In the genomic region with DNA sequence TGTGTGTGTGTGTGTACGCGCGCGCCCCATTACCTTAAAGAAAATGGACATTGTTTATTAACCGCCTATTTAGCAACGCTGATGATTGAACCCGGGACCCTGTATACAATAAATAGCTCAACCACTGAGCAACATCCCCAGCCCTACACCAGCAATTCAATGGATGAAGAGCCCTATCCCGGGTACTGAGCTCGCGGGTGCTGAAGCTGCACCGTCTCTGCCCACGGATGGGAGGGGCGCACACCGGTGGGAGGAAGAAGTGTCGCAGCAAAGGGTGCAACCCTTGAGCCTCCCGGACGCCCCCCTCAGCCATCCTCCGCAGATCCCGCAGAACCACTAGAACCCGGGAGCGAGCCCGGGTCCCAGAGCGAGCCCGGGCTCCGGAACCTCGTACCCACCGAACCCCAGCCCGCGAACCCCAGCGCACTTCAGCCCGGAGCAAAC, we compare ENCODE assay signal across 8 mouse cellular contexts. TPM values are rescaled to one million over a fixed set of nuclear protein-coding genes. Genes with fewer than 3 reads are reported as not detected.
DNase-seq lines count a peak whose midpoint lies in the region; ATAC-seq and TF ChIP-seq lines count a peak whose summit lies in the region.

No protein-coding gene starts in this region.

- peak; percentile 37; the same call in 1 of the 2 replicates for ATAC-seq in embryonic facial prominence, embryonic 12.5 days (ENCODE audit: insufficient number of reproducible peaks, insufficient read depth, low FRiP score, low TSS enrichment)
- ATAC-seq in intestine, embryonic 16.5 days = peak; percentile 72
- peak; percentile 89 for ATAC-seq in midbrain, embryonic 15.5 days (replicated peaks)

- H3K4me3 ChIP-seq in MEL (ENCODE audit: control insufficient read depth in 1 of 2, insufficient read depth in 1 of 2, low read depth in 2 of 2, low read length in 2 of 2) = peak overlapping the region; percentile 77 to 78
- H3K4me3 ChIP-seq in embryonic facial prominence, embryonic 12.5 days = peak overlapping the region; percentile 72
- H3K4me3 ChIP-seq in intestine, embryonic 16.5 days (ENCODE audit: low read length) = peak overlapping the region; percentile 80
- peak overlapping the region; percentile 83 for H3K4me3 ChIP-seq in midbrain, embryonic 15.5 days

- WGBS in embryonic facial prominence, embryonic 12.5 days = 2% methylated on average over 30 of the region's 31 CpGs
- under 1% methylated on average over 30 of the region's 31 CpGs for WGBS in intestine, embryonic 16.5 days
- WGBS in midbrain, embryonic 15.5 days = under 1% methylated on average over 31 of the region's 31 CpGs

- H3K27ac ChIP-seq in MEL (ENCODE audit: control insufficient read depth, low read depth, low read length) = peak overlapping the region; percentile 67
- H3K27ac ChIP-seq in embryonic facial prominence, embryonic 12.5 days = peak overlapping the region; percentile 70; the same call in 1 of the 2 replicates
- H3K27ac ChIP-seq in intestine, embryonic 16.5 days (ENCODE audit: low read length) = peak overlapping the region; percentile 72
- peak overlapping the region; percentile 92 for H3K27ac ChIP-seq in midbrain, embryonic 15.5 days

- no peaks in the 10 kb centered on the region for H3K27me3 ChIP-seq in MEL (ENCODE audit: control insufficient read depth in 1 of 2, insufficient read depth in 2 of 2, low read length in 2 of 2)
- peaks cover 16% of the 10 kb centered on the region for H3K27me3 ChIP-seq in embryonic facial prominence, embryonic 12.5 days
- no peaks in the 10 kb centered on the region; the same call in 1 of the 2 replicates for H3K27me3 ChIP-seq in intestine, embryonic 16.5 days (replicated peaks; ENCODE audit: control insufficient read depth, insufficient read depth, low read length)
- H3K27me3 ChIP-seq in midbrain, embryonic 15.5 days (replicated peaks) = 0 out of 2 replicates have a peak, but pooled peaks cover 5% of the 10 kb centered on the region

- H3K36me3 ChIP-seq in MEL (ENCODE audit: control insufficient read depth in 1 of 2, insufficient read depth in 2 of 2, low read length in 2 of 2) = peaks cover 6 to 18% of the 10 kb centered on the region in 2 experiments
- no peaks in the 10 kb centered on the region for H3K36me3 ChIP-seq in embryonic facial prominence, embryonic 12.5 days
- no peaks in the 10 kb centered on the region for H3K36me3 ChIP-seq in intestine, embryonic 16.5 days (ENCODE audit: control insufficient read depth, insufficient read depth, low read length)
- H3K36me3 ChIP-seq in midbrain, embryonic 15.5 days (replicated peaks) = no peaks in the 10 kb centered on the region

- no peak; a peak in 1 of 4 replicates for TF ChIP-seq POLR2A in MEL (IDR thresholded peaks at IDR 0.05; ENCODE audit: control insufficient read depth in 1 of 2, insufficient read depth in 1 of 2, low read depth in 1 of 2, low read length in 2 of 2, poor library complexity in 1 of 2)

- TF ChIP-seq RAD21 in MEL (IDR thresholded peaks at IDR 0.05; ENCODE audit: low read depth, low read length) = no peak

- H3K4me2 ChIP-seq in embryonic facial prominence, embryonic 12.5 days (replicated peaks) = peak overlapping the region; percentile 85
- peak overlapping the region; percentile 92 for H3K4me2 ChIP-seq in intestine, embryonic 16.5 days (ENCODE audit: low read depth, low read length)
- H3K4me2 ChIP-seq in midbrain, embryonic 15.5 days = peak overlapping the region; percentile 80

- H3K9me3 ChIP-seq in MEL (replicated peaks; ENCODE audit: insufficient read depth, low read length) = no peaks in the 10 kb centered on the region
- no peaks in the 10 kb centered on the region for H3K9me3 ChIP-seq in embryonic facial prominence, embryonic 12.5 days
- H3K9me3 ChIP-seq in intestine, embryonic 16.5 days (ENCODE audit: control insufficient read depth, low read length) = no peaks in the 10 kb centered on the region
- no peaks in the 10 kb centered on the region for H3K9me3 ChIP-seq in midbrain, embryonic 15.5 days

- peaks cover 6% of the 10 kb centered on the region in 2 experiments for H3K4me1 ChIP-seq in MEL (ENCODE audit: control insufficient read depth in 1 of 2, insufficient read depth in 2 of 2, low read length in 2 of 2)
- 0 out of 2 replicates have a peak, but pooled peaks cover 3% of the 10 kb centered on the region for H3K4me1 ChIP-seq in embryonic facial prominence, embryonic 12.5 days
- no peaks in the 10 kb centered on the region for H3K4me1 ChIP-seq in intestine, embryonic 16.5 days (ENCODE audit: control insufficient read depth, insufficient read depth, low read length)
- peaks cover 11% of the 10 kb centered on the region for H3K4me1 ChIP-seq in midbrain, embryonic 15.5 days

- peak overlapping the region; percentile 91 for H3K9ac ChIP-seq in MEL (ENCODE audit: control insufficient read depth, low read depth, low read length, poor library complexity, severe bottlenecking)
- H3K9ac ChIP-seq in embryonic facial prominence, embryonic 12.5 days = peak overlapping the region; percentile 65
- H3K9ac ChIP-seq in intestine, embryonic 16.5 days (ENCODE audit: low read depth, low read length) = peak overlapping the region; percentile 82
- peak overlapping the region; percentile 86 for H3K9ac ChIP-seq in midbrain, embryonic 15.5 days

- peaks cover 8% of the 10 kb centered on the region for H3K79me2 ChIP-seq in MEL (ENCODE audit: control insufficient read depth, insufficient read depth, low read length, poor library complexity)

- 0 out of 4 replicates have a peak, but pooled peaks of 1 of the 2 experiments have one; percentile 10 for TF ChIP-seq EP300 in MEL (IDR thresholded peaks at IDR 0.05; ENCODE audit: low read depth in 1 of 2, low read length in 2 of 2)

- DNase-seq in layer of hippocampus, adult 18-20 months (ENCODE audit: low spot score in 2 of 2) = peak; percentile 10 to 52
- no peak for DNase-seq in layer of hippocampus, adult 8-10 months (ENCODE audit: low spot score in 2 of 2)
- peak; percentile 81 for DNase-seq in MEL (ENCODE audit: low read depth, low spot score)
- DNase-seq in Muller cell, postnatal 12 days (ENCODE audit: inconsistent ontology term) = no peak
- no peak for DNase-seq in kidney, adult 9 months

- no peak for TF ChIP-seq CTCF in MEL (IDR thresholded peaks at IDR 0.05 in 2 of 3, conservative IDR thresholded peaks at IDR 0.05 in 1 of 3; ENCODE audit: control insufficient read depth in 1 of 3, insufficient read depth in 1 of 3, low read depth in 2 of 3, low read length in 3 of 3, poor library complexity in 1 of 3, severe bottlenecking in 1 of 3)

TF ChIP-seq in MEL, 35 proteins besides CTCF, POLR2A, EP300 and RAD21:
- TF ChIP-seq ELF1 (IDR thresholded peaks at IDR 0.05; ENCODE audit: low read depth, low read length) (no peak), CHD1 (IDR thresholded peaks at IDR 0.05; ENCODE audit: low read depth, low read length) (peak; percentile 74; the same call in 1 of the 2 replicates), ETS1 (IDR thresholded peaks at IDR 0.05; ENCODE audit: low read depth, low read length) (no peak), SIN3A (IDR thresholded peaks at IDR 0.05; ENCODE audit: low read length) (peak; percentile 14; the same call in 1 of the 2 replicates), POLR2AphosphoS5 (IDR thresholded peaks at IDR 0.05; ENCODE audit: borderline replicate concordance, low read depth, low read length) (no peak), MXI1 (IDR thresholded peaks at IDR 0.05; ENCODE audit: low read depth, low read length) (peak; percentile 48)

RNA-seq across cellular contexts. Expression of gene Slc25a30, which starts 0.4 kb away (rescaled TPM):
- 10 to 100 TPM; 12.8 to 14.3 TPM for total RNA-seq in layer of hippocampus, adult 18-20 months (2021)
- total RNA-seq in layer of hippocampus, adult 8-10 months (2022) = 10 to 100 TPM; 13.0 to 15.3 (median 14.3) TPM
- 20.3 and 25.9 TPM in 2 replicates for total RNA-seq in MEL (2012; rRNA removed)
- polyA plus RNA-seq in MEL (2012; ENCODE audit: insufficient read depth in 1 of 2, insufficient read length in 2 of 2, low read depth in 1 of 2, low replicate concordance in 2 of 2, missing spikeins in 1 of 2) = 10 to 100 TPM in 1 of 2 experiments, not detected in 1; 24.0 TPM
- 5.3 and 5.5 TPM in 2 replicates for polyA plus RNA-seq in embryonic facial prominence, embryonic 12.5 days (2016; fragmentation: Nextera tagmentation; extraction: Ambion mirVana)
- 2.1 and 2.4 TPM in 2 replicates for polyA plus RNA-seq in intestine, embryonic 16.5 days (2015; fragmentation: Nextera tagmentation; extraction: Ambion mirVana)
- polyA plus RNA-seq in midbrain, embryonic 15.5 days (2015; fragmentation: Nextera tagmentation; extraction: Ambion mirVana) = 9.3 and 10.4 TPM in 2 replicates

RNA-seq across cellular contexts. Expression of gene Cog3, which starts 32.1 kb away (rescaled TPM):
- 10 to 100 TPM; 23.5 to 24.8 TPM for total RNA-seq in layer of hippocampus, adult 18-20 months (2021)
- total RNA-seq in layer of hippocampus, adult 8-10 months (2022) = 10 to 100 TPM; 25.6 to 29.1 (median 27.2) TPM
- 15.3 and 16.7 TPM in 2 replicates for total RNA-seq in MEL (2012; rRNA removed)
- 10 to 100 TPM; 15.3 to 46.1 TPM for polyA plus RNA-seq in MEL (2012; ENCODE audit: insufficient read depth in 1 of 2, insufficient read length in 2 of 2, low read depth in 1 of 2, low replicate concordance in 2 of 2, missing spikeins in 1 of 2)
- 25.4 and 27.1 TPM in 2 replicates for polyA plus RNA-seq in embryonic facial prominence, embryonic 12.5 days (2016; fragmentation: Nextera tagmentation; extraction: Ambion mirVana)
- 16.5 TPM in 2 replicates for polyA plus RNA-seq in intestine, embryonic 16.5 days (2015; fragmentation: Nextera tagmentation; extraction: Ambion mirVana)
- polyA plus RNA-seq in midbrain, embryonic 15.5 days (2015; fragmentation: Nextera tagmentation; extraction: Ambion mirVana) = 19.1 and 19.8 TPM in 2 replicates

RNA-seq across cellular contexts. Expression of gene Tpt1, which starts 58.4 kb away (rescaled TPM):
- total RNA-seq in layer of hippocampus, adult 18-20 months (2021) = 100 to 1,000 TPM; 912 to 940 TPM
- 1,000 to 10,000 TPM in 2 of 4 experiments, 100 to 1,000 TPM in 2; 898 to 1,122 (median 1,004) TPM for total RNA-seq in layer of hippocampus, adult 8-10 months (2022)
- 652 and 695 TPM in 2 replicates for total RNA-seq in MEL (2012; rRNA removed)
- polyA plus RNA-seq in MEL (2012; ENCODE audit: insufficient read depth in 1 of 2, insufficient read length in 2 of 2, low read depth in 1 of 2, low replicate concordance in 2 of 2, missing spikeins in 1 of 2) = 1,000 to 10,000 TPM in 1 of 2 experiments, 100 to 1,000 TPM in 1; 817 to 1,342 TPM
- 956 and 977 TPM in 2 replicates for polyA plus RNA-seq in embryonic facial prominence, embryonic 12.5 days (2016; fragmentation: Nextera tagmentation; extraction: Ambion mirVana)
- 829 and 857 TPM in 2 replicates for polyA plus RNA-seq in intestine, embryonic 16.5 days (2015; fragmentation: Nextera tagmentation; extraction: Ambion mirVana)
- polyA plus RNA-seq in midbrain, embryonic 15.5 days (2015; fragmentation: Nextera tagmentation; extraction: Ambion mirVana) = 613 and 619 TPM in 2 replicates

Comparison
In these comparisons a context has a peak if more than half of its experiments do, and no peak if none do; other contexts are left out.
1. DNase-seq: peak in layer of hippocampus, adult 18-20 months (2 of 2) and MEL (single experiment); none in layer of hippocampus, adult 8-10 months (0 of 2), Muller cell, postnatal 12 days (single experiment) and kidney, adult 9 months (single experiment).
2. ATAC-seq: peak in every context shown above with its lines; median percentile 89 in midbrain, embryonic 15.5 days; 72 in intestine, embryonic 16.5 days; 37 in embryonic facial prominence, embryonic 12.5 days.
3. Peak in every context shown above with its lines, with median percentiles within 50 percentile points of each other: H3K27ac ChIP-seq, H3K4me3 ChIP-seq, H3K9ac ChIP-seq and H3K4me2 ChIP-seq.